22 mouse cellular contexts compared by ENCODE assay signal in the genomic region with DNA sequence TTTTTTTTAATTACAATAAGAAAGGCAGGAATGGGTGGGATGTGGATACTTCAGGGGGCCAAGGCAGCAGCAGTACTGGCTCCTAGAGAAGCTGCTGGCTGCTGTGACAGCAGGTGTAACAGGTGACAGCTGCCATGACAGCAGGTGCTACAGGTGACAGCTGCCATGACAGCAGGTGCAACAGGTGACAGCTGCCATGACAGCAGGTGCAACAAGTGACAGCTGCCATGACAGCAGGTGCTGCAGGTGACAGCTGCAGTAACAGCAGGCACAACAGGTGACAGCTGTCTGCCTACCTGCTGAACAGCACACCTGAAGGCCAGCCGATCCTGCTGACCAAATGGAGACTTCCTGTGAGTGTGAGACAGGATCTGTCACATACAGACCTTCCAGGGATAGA. TPM values are rescaled to one million over a fixed set of nuclear protein-coding genes. Genes with fewer than 3 reads are reported as not detected.
DNase-seq lines count a peak whose midpoint lies in the region; ATAC-seq lines count a peak whose summit lies in the region.
"Had no signal": no experiment of that assay in that cellular context is flagged by ENCODE, and none has a peak within 500 bp of the region (broad histone marks: within the 10 kb centered on the region; RNA-seq: fewer than 3 reads in every experiment).

No protein-coding gene starts in this region.

- DNase-seq in cerebellum, adult 11-12 months = peak; percentile 55
- DNase-seq in heart, adult 11 months = peak; percentile 86
- no peak for DNase-seq in midbrain, embryonic 14.5 days
- no peak for DNase-seq in spleen, adult 12 weeks (ENCODE audit: low spot score)
- no peak for DNase-seq in spleen, postnatal 4 days (ENCODE audit: low spot score in 2 of 2)
- DNase-seq: kidney, postnatal 10 days; lung, embryonic 14.5 days; lung, postnatal 36 days; right cerebral cortex, adult 18-20 months; thymus, postnatal 14 days had no signal

- H3K9ac ChIP-seq in heart, embryonic 11.5 days (ENCODE audit: low read depth, low read length) = no peak overlapping the region
- no peak overlapping the region for H3K9ac ChIP-seq in midbrain, embryonic 13.5 days (replicated peaks)
- H3K9ac ChIP-seq in midbrain, embryonic 14.5 days (replicated peaks; ENCODE audit: low read length) = no peak overlapping the region
- H3K9ac ChIP-seq: lung, embryonic 14.5 days had no signal

- no peaks in the 10 kb centered on the region for H3K36me3 ChIP-seq in heart, embryonic 11.5 days (ENCODE audit: control insufficient read depth, insufficient read depth, low read length)
- H3K36me3 ChIP-seq in midbrain, embryonic 13.5 days = peaks cover 32% of the 10 kb centered on the region
- H3K36me3 ChIP-seq in midbrain, embryonic 14.5 days (ENCODE audit: control insufficient read depth, insufficient read depth, low read length) = peaks cover 33% of the 10 kb centered on the region; the same call in 1 of the 2 replicates

- no peaks in the 10 kb centered on the region for H3K9me3 ChIP-seq in heart, embryonic 11.5 days (replicated peaks; ENCODE audit: control insufficient read depth, low read length)
- H3K9me3 ChIP-seq in midbrain, embryonic 13.5 days = no peaks in the 10 kb centered on the region
- H3K9me3 ChIP-seq in midbrain, embryonic 14.5 days (ENCODE audit: control insufficient read depth, low read length) = no peaks in the 10 kb centered on the region
- H3K9me3 ChIP-seq: embryonic facial prominence, embryonic 10.5 days; heart, embryonic 12.5 days had no signal

- no peak overlapping the region for H3K4me2 ChIP-seq in heart, embryonic 11.5 days
- H3K4me2 ChIP-seq in midbrain, embryonic 13.5 days (replicated peaks) = no peak overlapping the region
- H3K4me2 ChIP-seq in midbrain, embryonic 14.5 days (ENCODE audit: low read length) = no peak overlapping the region
- H3K4me2 ChIP-seq: heart, embryonic 12.5 days; lung, embryonic 14.5 days had no signal

- ATAC-seq in cerebellum, adult (ENCODE audit: insufficient number of reproducible peaks, low FRiP score, low TSS enrichment) = no peak
- no peak for ATAC-seq in heart, embryonic 11.5 days (replicated peaks; ENCODE audit: insufficient number of reproducible peaks, low FRiP score, low TSS enrichment)
- no peak for ATAC-seq in midbrain, embryonic 13.5 days
- ATAC-seq in midbrain, embryonic 14.5 days (ENCODE audit: low FRiP score, low TSS enrichment) = no peak
- ATAC-seq: hindbrain, embryonic 16.5 days had no signal

- H3K27ac ChIP-seq in heart, embryonic 11.5 days (ENCODE audit: low read depth, low read length) = no peak overlapping the region
- peak overlapping the region; percentile 9; the same call in 1 of the 2 replicates for H3K27ac ChIP-seq in midbrain, embryonic 13.5 days
- no peak overlapping the region for H3K27ac ChIP-seq in midbrain, embryonic 14.5 days (replicated peaks; ENCODE audit: low read depth, low read length)
- H3K27ac ChIP-seq: embryonic facial prominence, embryonic 10.5 days had no signal

- H3K4me1 ChIP-seq in heart, embryonic 11.5 days (ENCODE audit: control insufficient read depth, insufficient read depth, low read length) = peaks cover 12% of the 10 kb centered on the region
- H3K4me1 ChIP-seq in midbrain, embryonic 13.5 days (replicated peaks) = peaks cover 75% of the 10 kb centered on the region
- H3K4me1 ChIP-seq in midbrain, embryonic 14.5 days (ENCODE audit: control insufficient read depth, insufficient read depth, low read length) = peaks cover 9% of the 10 kb centered on the region; the same call in 1 of the 2 replicates

- 91% methylated on average over 1 of the region's 1 CpGs for WGBS in heart, embryonic 11.5 days (ENCODE audit: insufficient replicate concordance)
- WGBS in midbrain, embryonic 13.5 days = 91% methylated on average over 1 of the region's 1 CpGs
- WGBS in midbrain, embryonic 14.5 days = 79% methylated on average over 1 of the region's 1 CpGs

- no peak overlapping the region for H3K4me3 ChIP-seq in heart, embryonic 11.5 days (ENCODE audit: low read depth, low read length)
- no peak overlapping the region for H3K4me3 ChIP-seq in midbrain, embryonic 13.5 days (replicated peaks)
- no peak overlapping the region for H3K4me3 ChIP-seq in midbrain, embryonic 14.5 days (replicated peaks; ENCODE audit: low read depth, low read length)
- H3K4me3 ChIP-seq: embryonic facial prominence, embryonic 10.5 days; heart, embryonic 12.5 days had no signal

- no peaks in the 10 kb centered on the region for H3K27me3 ChIP-seq in heart, embryonic 11.5 days (ENCODE audit: control insufficient read depth, insufficient read depth, low read length)
- H3K27me3 ChIP-seq in midbrain, embryonic 13.5 days = no peaks in the 10 kb centered on the region
- no peaks in the 10 kb centered on the region for H3K27me3 ChIP-seq in midbrain, embryonic 14.5 days (ENCODE audit: control insufficient read depth, insufficient read depth, low read length)
- H3K27me3 ChIP-seq: heart, embryonic 12.5 days had no signal

RNA-seq across cellular contexts. Expression of a gene that starts 18.3 kb away (rescaled TPM):
- 546 and 556 TPM in 2 replicates for polyA plus RNA-seq in heart, embryonic 11.5 days (2014; fragmentation: Nextera tagmentation; extraction: Ambion mirVana)
- polyA plus RNA-seq in midbrain, embryonic 13.5 days (2015; fragmentation: Nextera tagmentation; extraction: Ambion mirVana) = 380 and 382 TPM in 2 replicates
- 346 and 405 TPM in 2 replicates for polyA plus RNA-seq in midbrain, embryonic 14.5 days (2014; fragmentation: Nextera tagmentation; extraction: Ambion mirVana)

RNA-seq across cellular contexts. Expression of a gene that starts 23.0 kb away (rescaled TPM):
- polyA plus RNA-seq in heart, embryonic 11.5 days (2014; fragmentation: Nextera tagmentation; extraction: Ambion mirVana) = 531 and 534 TPM in 2 replicates
- 820 and 847 TPM in 2 replicates for polyA plus RNA-seq in midbrain, embryonic 13.5 days (2015; fragmentation: Nextera tagmentation; extraction: Ambion mirVana)
- 987 and 1,278 TPM in 2 replicates for polyA plus RNA-seq in midbrain, embryonic 14.5 days (2014; fragmentation: Nextera tagmentation; extraction: Ambion mirVana)

RNA-seq across cellular contexts. Expression of a gene that starts 23.2 kb away (rescaled TPM):
- 51.2 and 51.5 TPM in 2 replicates for polyA plus RNA-seq in heart, embryonic 11.5 days (2014; fragmentation: Nextera tagmentation; extraction: Ambion mirVana)
- 56.6 and 61.5 TPM in 2 replicates for polyA plus RNA-seq in midbrain, embryonic 13.5 days (2015; fragmentation: Nextera tagmentation; extraction: Ambion mirVana)
- polyA plus RNA-seq in midbrain, embryonic 14.5 days (2014; fragmentation: Nextera tagmentation; extraction: Ambion mirVana) = 46.2 TPM in 2 replicates

RNA-seq across cellular contexts. Expression of a gene that starts 49.2 kb away (rescaled TPM):
- 0.08 TPM in 1 of 2 replicates, not detected in the other for polyA plus RNA-seq in heart, embryonic 11.5 days (2014; fragmentation: Nextera tagmentation; extraction: Ambion mirVana)
- 0.04 TPM in 1 of 2 replicates, not detected in the other for polyA plus RNA-seq in midbrain, embryonic 13.5 days (2015; fragmentation: Nextera tagmentation; extraction: Ambion mirVana)
- not detected in 2 replicates for polyA plus RNA-seq in midbrain, embryonic 14.5 days (2014; fragmentation: Nextera tagmentation; extraction: Ambion mirVana)
- polyA plus RNA-seq: embryonic facial prominence, embryonic 10.5 days; forebrain, embryonic 11.5 days; gonadal fat pad, adult 2 months; heart, embryonic 12.5 days; kidney, adult 2 months; limb, embryonic 14.5 days; lung, embryonic 14.5 days; neural tube, embryonic 11.5 days; testis, adult 2 months had no signal

Comparison
In these comparisons a context has a peak if more than half of its experiments do, and no peak if none do; other contexts are left out.
1. DNase-seq: peak in cerebellum, adult 11-12 months (single experiment) and heart, adult 11 months (single experiment); none in midbrain, embryonic 14.5 days (single experiment), spleen, adult 12 weeks (single experiment) and spleen, postnatal 4 days (0 of 2).